Mouse (Mus musculus): ENCODE results near the gene Mpped2.

Mpped2 gene

DNA sequence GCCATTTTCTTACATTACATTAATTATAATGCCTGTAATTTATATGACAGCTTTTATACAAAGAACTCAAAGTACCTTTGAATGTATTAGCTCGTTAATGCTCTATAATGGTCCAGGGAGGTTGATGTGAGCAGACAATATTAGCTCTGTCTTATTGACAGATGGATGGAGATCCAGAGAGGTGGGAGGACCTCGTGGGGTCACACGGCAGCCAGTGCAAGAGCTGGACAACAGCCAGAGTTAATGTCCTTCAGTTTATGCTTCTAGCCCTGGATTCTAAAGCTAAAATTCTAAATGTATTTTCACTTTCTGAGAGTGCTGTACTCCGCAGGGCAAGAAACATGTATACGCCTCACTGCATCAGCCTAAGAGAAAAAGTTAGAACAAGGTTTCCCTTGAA, 61.6 kb downstream of the Mpped2 start:
- Histone ChIP-seq H3K27me3 (ENCODE audit: insufficient read depth, low read length) (no peaks in the 10 kb centered on the region), H3K36me3 (ENCODE audit: insufficient read depth, low read length) (no peaks in the 10 kb centered on the region), H3K9me3 (ENCODE audit: low read length) (no peaks in the 10 kb centered on the region), H3K4me1 (replicated peaks; ENCODE audit: low read depth, low read length) (peaks cover 32% of the 10 kb centered on the region), H3K4me3 (replicated peaks; ENCODE audit: low read length) (no peak overlapping the region)
- no peak for TF ChIP-seq CTCF (conservative IDR thresholded peaks at IDR 0.05; ENCODE audit: low read length)
- TF ChIP-seq NANOG (IDR thresholded peaks at IDR 0.05; ENCODE audit: borderline replicate concordance, low read length), result no peak
- no peak for TF ChIP-seq POU5F1 (IDR thresholded peaks at IDR 0.05; ENCODE audit: borderline replicate concordance, low read length)

DNA sequence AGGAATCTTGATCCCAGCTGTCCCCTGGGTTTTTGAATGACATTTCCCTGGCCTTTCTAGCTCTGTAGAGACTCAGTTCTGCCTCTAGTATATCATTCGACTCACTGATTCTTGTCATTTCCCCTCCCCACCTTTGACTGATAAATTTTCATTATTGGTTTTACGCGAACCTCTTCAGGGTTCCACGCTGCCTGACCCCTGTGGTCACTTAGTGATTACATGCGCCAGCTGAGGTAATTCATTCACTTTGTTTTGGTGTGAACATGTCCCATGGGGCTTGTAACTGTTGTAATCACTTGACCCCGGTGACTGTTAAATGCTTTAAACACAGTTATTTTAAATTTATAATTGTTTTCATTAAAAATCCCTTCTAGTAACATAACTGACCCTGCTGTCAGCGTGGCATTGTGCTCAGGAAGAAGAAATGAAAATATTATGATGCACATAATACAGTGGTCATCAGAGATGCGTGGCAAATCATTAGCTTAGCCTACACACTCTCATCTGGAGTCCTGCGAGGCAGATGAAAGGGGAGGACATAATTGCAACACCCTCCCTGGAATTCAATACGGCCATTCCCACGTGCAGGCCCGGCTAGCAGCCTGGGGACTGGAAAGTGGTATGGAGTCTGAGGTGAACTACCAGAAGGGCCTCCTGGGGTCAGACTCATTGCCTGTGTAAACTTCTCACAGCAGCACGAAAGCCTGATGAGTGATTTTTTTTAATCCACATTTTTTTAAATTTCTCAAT, 63.5 kb downstream of the Mpped2 start:
- Histone ChIP-seq H3K27me3 (ENCODE audit: insufficient read depth, low read length) (no peaks in the 10 kb centered on the region), H3K4me3 (replicated peaks; ENCODE audit: low read length) (no peak overlapping the region), H3K9me3 (ENCODE audit: low read length) (no peaks in the 10 kb centered on the region), H3K36me3 (ENCODE audit: insufficient read depth, low read length) (no peaks in the 10 kb centered on the region), H3K4me1 (replicated peaks; ENCODE audit: low read depth, low read length) (peaks cover 15% of the 10 kb centered on the region)
- TF ChIP-seq NANOG (IDR thresholded peaks at IDR 0.05; ENCODE audit: borderline replicate concordance, low read length) (no peak), POU5F1 (IDR thresholded peaks at IDR 0.05; ENCODE audit: borderline replicate concordance, low read length) (no peak), CTCF (conservative IDR thresholded peaks at IDR 0.05; ENCODE audit: low read length) (no peak)

- Histone ChIP-seq H3K36me3 (ENCODE audit: insufficient read depth, low read length) (no peaks in the 10 kb centered on the region), H3K27me3 (ENCODE audit: insufficient read depth, low read length) (no peaks in the 10 kb centered on the region), H3K4me1 (replicated peaks; ENCODE audit: low read depth, low read length) (no peaks in the 10 kb centered on the region), H3K4me3 (replicated peaks; ENCODE audit: low read length) (no peak overlapping the region), H3K9me3 (ENCODE audit: low read length) (no peaks in the 10 kb centered on the region)
- no peak for TF ChIP-seq POU5F1 (IDR thresholded peaks at IDR 0.05; ENCODE audit: borderline replicate concordance, low read length)
- TF ChIP-seq CTCF (conservative IDR thresholded peaks at IDR 0.05; ENCODE audit: low read length), result no peak
- TF ChIP-seq NANOG (IDR thresholded peaks at IDR 0.05; ENCODE audit: borderline replicate concordance, low read length), result no peak
Observed at GRCm38 (mm10) chr2:106762920-106763319, 69.9 kb downstream of the Mpped2 start.

DNA sequence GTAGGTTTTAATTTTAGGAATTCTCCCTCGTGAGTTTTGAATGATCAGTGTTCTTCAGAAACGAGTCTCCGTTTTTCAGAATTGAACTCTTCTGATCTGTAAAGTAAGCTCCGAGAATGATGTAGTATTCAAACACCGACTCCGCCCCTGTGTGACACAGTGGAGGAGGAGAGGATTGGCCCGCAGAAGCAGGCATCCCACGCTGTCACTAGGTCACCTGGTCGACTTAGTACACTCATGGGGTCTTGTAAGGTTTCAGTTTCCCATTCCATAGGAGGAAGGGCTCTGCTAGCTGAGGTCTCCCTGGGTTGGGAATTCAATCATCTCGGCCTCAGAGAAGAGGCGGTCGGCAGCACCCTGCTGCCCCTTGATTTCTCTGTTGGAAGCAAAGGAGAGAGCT, 76.2 kb downstream of the Mpped2 start:
- no peaks in the 10 kb centered on the region for H3K27me3 ChIP-seq (ENCODE audit: insufficient read depth, low read length)
- no peaks in the 10 kb centered on the region for H3K9me3 ChIP-seq (ENCODE audit: low read length)
- TF ChIP-seq POU5F1 (IDR thresholded peaks at IDR 0.05; ENCODE audit: borderline replicate concordance, low read length) (no peak), CTCF (conservative IDR thresholded peaks at IDR 0.05; ENCODE audit: low read length) (no peak), NANOG (IDR thresholded peaks at IDR 0.05; ENCODE audit: borderline replicate concordance, low read length) (no peak)
- no peaks in the 10 kb centered on the region for H3K4me1 ChIP-seq (replicated peaks; ENCODE audit: low read depth, low read length)
- H3K36me3 ChIP-seq (ENCODE audit: insufficient read depth, low read length), result no peaks in the 10 kb centered on the region
- no peak overlapping the region for H3K4me3 ChIP-seq (replicated peaks; ENCODE audit: low read length)

DNA sequence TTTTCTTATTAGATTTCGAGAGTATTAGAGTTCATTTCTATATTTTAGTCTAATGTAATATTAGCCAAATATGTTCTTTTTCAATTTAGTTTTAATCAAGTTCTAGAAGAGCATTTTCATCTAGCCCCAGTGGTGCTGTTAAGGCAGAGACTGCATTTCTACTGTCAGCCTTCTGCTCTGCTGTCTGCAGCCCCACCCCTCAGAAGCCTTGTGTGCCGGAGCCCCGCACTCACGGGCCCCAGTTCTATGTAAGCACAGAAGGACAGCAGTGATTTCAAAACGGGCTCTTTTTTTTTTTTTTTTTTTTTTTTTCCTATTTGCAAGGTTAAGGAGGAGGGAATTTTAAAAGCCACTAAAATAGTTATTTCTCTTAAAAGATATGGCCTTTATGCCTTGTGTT, 79.6 kb downstream of the Mpped2 start:
- Histone ChIP-seq H3K27me3 (ENCODE audit: insufficient read depth, low read length) (no peaks in the 10 kb centered on the region), H3K4me1 (replicated peaks; ENCODE audit: low read depth, low read length) (no peaks in the 10 kb centered on the region), H3K4me3 (replicated peaks; ENCODE audit: low read length) (no peak overlapping the region), H3K9me3 (ENCODE audit: low read length) (peaks cover 15% of the 10 kb centered on the region), H3K36me3 (ENCODE audit: insufficient read depth, low read length) (no peaks in the 10 kb centered on the region)
- no peak for TF ChIP-seq POU5F1 (IDR thresholded peaks at IDR 0.05; ENCODE audit: borderline replicate concordance, low read length)
- no peak for TF ChIP-seq NANOG (IDR thresholded peaks at IDR 0.05; ENCODE audit: borderline replicate concordance, low read length)
- TF ChIP-seq CTCF (conservative IDR thresholded peaks at IDR 0.05; ENCODE audit: low read length), result no peak

DNA sequence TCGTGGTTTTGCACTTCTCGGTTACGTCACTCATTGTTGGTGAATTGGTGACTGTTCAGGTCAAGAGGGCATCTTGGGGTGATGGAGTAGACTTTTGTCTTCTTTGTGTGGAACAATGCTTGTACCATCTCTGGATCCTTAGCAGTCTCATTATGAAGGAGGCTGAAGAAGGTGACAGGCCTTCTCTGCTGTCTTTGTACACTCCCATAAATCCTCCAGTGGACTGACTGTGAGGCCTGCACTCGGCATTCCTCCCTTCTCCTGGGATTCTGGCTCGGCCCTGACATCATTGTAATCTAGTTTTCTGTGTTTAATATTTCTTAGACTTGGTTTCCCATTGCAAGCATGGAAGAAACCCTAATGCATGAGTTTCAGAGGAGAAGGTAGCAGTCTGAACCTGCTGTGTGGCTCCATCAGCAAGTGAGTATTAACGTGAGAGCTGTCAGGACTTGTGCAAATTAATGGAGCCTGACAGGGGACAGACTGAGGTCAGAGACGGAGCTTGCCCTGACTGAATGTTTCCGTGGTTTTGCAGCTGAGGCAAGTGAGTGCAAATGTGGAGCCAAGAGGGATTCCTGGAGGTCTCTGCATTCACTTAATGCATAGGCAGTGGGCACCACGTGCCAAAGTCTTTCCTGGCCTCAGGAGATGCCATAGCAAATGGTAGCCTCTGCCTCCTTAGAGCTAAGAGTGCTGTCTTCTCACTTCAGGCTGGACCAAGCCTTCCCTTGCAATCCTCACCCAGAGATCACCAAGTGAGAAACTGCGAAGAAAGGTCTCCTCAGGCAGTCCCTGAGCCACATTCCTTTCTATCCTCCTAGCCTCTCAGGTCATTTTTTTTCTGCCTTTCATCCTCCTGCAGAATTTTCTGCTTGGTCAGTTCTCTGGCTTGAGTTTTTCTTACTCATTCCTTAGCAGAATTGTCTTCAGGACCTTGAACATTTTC, 81.5 kb downstream of the Mpped2 start:
- H3K36me3 ChIP-seq (ENCODE audit: insufficient read depth, low read length), result no peaks in the 10 kb centered on the region
- no peak overlapping the region for H3K4me3 ChIP-seq (replicated peaks; ENCODE audit: low read length)
- peaks cover 15% of the 10 kb centered on the region for H3K9me3 ChIP-seq (ENCODE audit: low read length)
- TF ChIP-seq CTCF (conservative IDR thresholded peaks at IDR 0.05; ENCODE audit: low read length) (no peak), POU5F1 (IDR thresholded peaks at IDR 0.05; ENCODE audit: borderline replicate concordance, low read length) (no peak), NANOG (IDR thresholded peaks at IDR 0.05; ENCODE audit: borderline replicate concordance, low read length) (no peak)
- no peaks in the 10 kb centered on the region for H3K4me1 ChIP-seq (replicated peaks; ENCODE audit: low read depth, low read length)
- H3K27me3 ChIP-seq (ENCODE audit: insufficient read depth, low read length), result no peaks in the 10 kb centered on the region

DNA sequence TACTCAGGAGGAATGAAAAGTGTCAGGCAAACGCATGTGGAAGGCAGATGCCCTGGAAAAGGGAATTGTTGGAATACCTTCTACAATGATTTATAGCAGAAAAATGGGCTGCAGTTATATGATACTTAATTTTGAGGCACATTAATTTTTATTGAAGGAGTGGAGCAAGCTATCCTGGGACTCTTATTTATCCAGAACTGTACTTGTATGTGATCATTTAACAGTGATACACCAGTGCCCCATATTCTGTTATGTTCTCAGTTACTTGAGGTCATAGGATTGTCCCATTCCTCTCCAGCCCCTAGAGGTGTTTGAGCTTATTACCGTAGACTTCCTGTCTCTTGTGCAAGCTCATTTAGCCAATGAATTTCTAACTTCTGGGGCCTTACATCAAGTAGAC, 82.9 kb downstream of the Mpped2 start:
- no peaks in the 10 kb centered on the region for H3K36me3 ChIP-seq (ENCODE audit: insufficient read depth, low read length)
- peaks cover 3% of the 10 kb centered on the region; the same call in 1 of the 2 replicates for H3K4me1 ChIP-seq (replicated peaks; ENCODE audit: low read depth, low read length)
- peaks cover 15% of the 10 kb centered on the region for H3K9me3 ChIP-seq (ENCODE audit: low read length)
- TF ChIP-seq NANOG (IDR thresholded peaks at IDR 0.05; ENCODE audit: borderline replicate concordance, low read length) (no peak), POU5F1 (IDR thresholded peaks at IDR 0.05; ENCODE audit: borderline replicate concordance, low read length) (no peak), CTCF (conservative IDR thresholded peaks at IDR 0.05; ENCODE audit: low read length) (no peak)
- H3K27me3 ChIP-seq (ENCODE audit: insufficient read depth, low read length), result no peaks in the 10 kb centered on the region
- H3K4me3 ChIP-seq (replicated peaks; ENCODE audit: low read length), result no peak overlapping the region

GRCm38 (mm10) chr2:106778861-106779516, 85.9 kb downstream of the Mpped2 start:
- no peak overlapping the region for H3K4me3 ChIP-seq (replicated peaks; ENCODE audit: low read length)
- peaks cover 15% of the 10 kb centered on the region for H3K9me3 ChIP-seq (ENCODE audit: low read length)
- TF ChIP-seq POU5F1 (IDR thresholded peaks at IDR 0.05; ENCODE audit: borderline replicate concordance, low read length) (no peak), CTCF (conservative IDR thresholded peaks at IDR 0.05; ENCODE audit: low read length) (no peak), NANOG (IDR thresholded peaks at IDR 0.05; ENCODE audit: borderline replicate concordance, low read length) (no peak)
- no peaks in the 10 kb centered on the region for H3K36me3 ChIP-seq (ENCODE audit: insufficient read depth, low read length)
- peaks cover 10% of the 10 kb centered on the region for H3K4me1 ChIP-seq (replicated peaks; ENCODE audit: low read depth, low read length)
- H3K27me3 ChIP-seq (ENCODE audit: insufficient read depth, low read length), result no peaks in the 10 kb centered on the region; the same call in 1 of the 2 replicates
